Comparison of ENCODE assay signal across 12 mouse cellular contexts in the genomic region with DNA sequence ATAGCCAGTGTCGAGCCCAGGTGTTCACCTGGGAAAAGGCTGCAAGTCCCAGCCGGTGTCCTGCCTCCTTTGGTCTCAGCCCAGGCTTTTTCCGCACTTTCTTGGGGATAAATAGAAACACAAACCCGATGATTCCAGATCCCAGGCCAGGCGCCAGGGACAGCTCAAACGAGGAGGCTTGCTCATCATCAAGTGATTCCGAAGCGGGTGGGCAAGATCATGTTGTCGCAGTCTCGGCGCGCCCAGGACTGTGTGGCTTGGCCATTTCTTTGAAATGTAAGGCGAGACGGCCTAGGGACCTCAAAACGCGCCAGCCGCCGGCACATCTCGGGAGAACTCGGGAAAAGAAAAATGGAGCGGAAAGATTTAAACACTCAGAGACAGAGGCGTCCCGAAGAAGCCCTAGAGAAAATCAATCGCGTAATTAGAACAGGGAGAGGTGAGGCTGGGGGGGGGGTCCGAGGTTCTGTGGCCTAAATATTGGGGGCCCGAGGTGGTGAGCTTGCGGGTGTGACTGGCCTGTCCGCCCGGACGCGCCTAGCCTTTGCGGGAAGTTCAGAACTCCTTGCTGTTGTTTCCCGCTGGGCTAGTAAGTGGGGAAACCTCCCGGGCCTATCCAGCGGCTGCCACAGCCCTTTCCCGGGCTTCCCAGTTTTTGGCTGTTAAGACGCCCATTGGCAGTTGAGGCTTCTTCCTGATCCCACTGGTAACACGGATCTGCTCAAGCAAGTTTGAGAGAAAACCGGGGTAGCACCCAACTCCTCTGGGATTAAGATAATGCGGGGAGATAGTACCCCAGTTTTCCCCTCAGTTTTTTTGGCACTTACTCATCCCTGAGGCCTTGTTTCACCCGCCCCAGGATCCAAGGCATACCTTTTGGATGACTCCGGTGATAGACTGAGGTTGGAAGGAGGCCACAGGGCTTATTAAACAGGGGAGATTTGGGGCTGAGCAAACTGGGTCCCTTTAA. TPM values are rescaled to one million over a fixed set of nuclear protein-coding genes. Genes with fewer than 3 reads are reported as not detected.
DNase-seq lines count a peak whose midpoint lies in the region; ATAC-seq lines count a peak whose summit lies in the region.
"Had no signal": no experiment of that assay in that cellular context is flagged by ENCODE, and none has a peak within 500 bp of the region (broad histone marks: within the 10 kb centered on the region; RNA-seq: fewer than 3 reads in every experiment).

No protein-coding gene starts in this region.

- no peaks in the 10 kb centered on the region for H3K36me3 ChIP-seq in kidney, embryonic 14.5 days (ENCODE audit: control insufficient read depth, insufficient read depth, low read length)
- no peaks in the 10 kb centered on the region for H3K36me3 ChIP-seq in hindbrain, embryonic 14.5 days (replicated peaks; ENCODE audit: control insufficient read depth, insufficient read depth)
- no peaks in the 10 kb centered on the region for H3K36me3 ChIP-seq in neural tube, embryonic 12.5 days
- H3K36me3 ChIP-seq in midbrain, embryonic 15.5 days (replicated peaks) = no peaks in the 10 kb centered on the region

- H3K27me3 ChIP-seq in kidney, embryonic 14.5 days (ENCODE audit: control insufficient read depth, insufficient read depth, low read length) = peaks cover 3% of the 10 kb centered on the region; the same call in 1 of the 2 replicates
- H3K27me3 ChIP-seq in hindbrain, embryonic 14.5 days (ENCODE audit: control insufficient read depth, insufficient read depth, low read length) = peaks cover 97% of the 10 kb centered on the region
- H3K27me3 ChIP-seq in neural tube, embryonic 12.5 days (replicated peaks) = no peaks in the 10 kb centered on the region
- peaks cover 99% of the 10 kb centered on the region for H3K27me3 ChIP-seq in midbrain, embryonic 15.5 days (replicated peaks)

- H3K27ac ChIP-seq in kidney, embryonic 14.5 days (ENCODE audit: low read depth, low read length) = peak overlapping the region; percentile 71
- H3K27ac ChIP-seq in hindbrain, embryonic 14.5 days = peak overlapping the region; percentile 81
- peak overlapping the region; percentile 94 for H3K27ac ChIP-seq in neural tube, embryonic 12.5 days
- no peak overlapping the region for H3K27ac ChIP-seq in midbrain, embryonic 15.5 days

- no peak for DNase-seq in kidney, adult 18-20 months
- peak; percentile 68 for DNase-seq in ZHBTc4 (ENCODE audit: low read depth, low spot score)
- no peak for DNase-seq in hindbrain, embryonic 14.5 days (ENCODE audit: low spot score)
- DNase-seq in retina, postnatal 1 day = no peak
- no peak for DNase-seq in natural killer cell, adult 2 months (ENCODE audit: low spot score in 2 of 2)
- DNase-seq: cerebellum, postnatal 10 days; thymus, postnatal 25 days had no signal

- H3K9me3 ChIP-seq in kidney, embryonic 14.5 days (ENCODE audit: control insufficient read depth, low read length) = no peaks in the 10 kb centered on the region
- H3K9me3 ChIP-seq in hindbrain, embryonic 14.5 days (ENCODE audit: control insufficient read depth, low read length) = no peaks in the 10 kb centered on the region
- no peaks in the 10 kb centered on the region for H3K9me3 ChIP-seq in neural tube, embryonic 12.5 days
- no peaks in the 10 kb centered on the region for H3K9me3 ChIP-seq in midbrain, embryonic 15.5 days

- peak; percentile 29; the same call in 1 of the 2 replicates for ATAC-seq in kidney, embryonic 14.5 days (ENCODE audit: low FRiP score, low TSS enrichment)
- ATAC-seq in hindbrain, embryonic 14.5 days (ENCODE audit: low FRiP score) = no peak
- ATAC-seq in neural tube, embryonic 12.5 days (ENCODE audit: low FRiP score, low read depth) = no peak
- no peak for ATAC-seq in midbrain, embryonic 15.5 days (replicated peaks)
- ATAC-seq: forebrain, embryonic 16.5 days had no signal

- peak overlapping the region; percentile 44 for H3K9ac ChIP-seq in kidney, embryonic 14.5 days (ENCODE audit: low read depth, low read length)
- peak overlapping the region; percentile 59 for H3K9ac ChIP-seq in hindbrain, embryonic 14.5 days
- peak overlapping the region; percentile 99 for H3K9ac ChIP-seq in neural tube, embryonic 12.5 days
- no peak overlapping the region for H3K9ac ChIP-seq in midbrain, embryonic 15.5 days

- H3K4me3 ChIP-seq in kidney, embryonic 14.5 days (ENCODE audit: low read length) = peak overlapping the region; percentile 27
- H3K4me3 ChIP-seq in hindbrain, embryonic 14.5 days (replicated peaks; ENCODE audit: low read length) = peak overlapping the region; percentile 24
- H3K4me3 ChIP-seq in neural tube, embryonic 12.5 days = peak overlapping the region; percentile 52
- no peak overlapping the region for H3K4me3 ChIP-seq in midbrain, embryonic 15.5 days

- H3K4me2 ChIP-seq in kidney, embryonic 14.5 days (replicated peaks; ENCODE audit: low read depth, low read length) = peak overlapping the region; percentile 42
- peak overlapping the region; percentile 51 for H3K4me2 ChIP-seq in hindbrain, embryonic 14.5 days (replicated peaks)
- H3K4me2 ChIP-seq in neural tube, embryonic 12.5 days (replicated peaks) = peak overlapping the region; percentile 86
- H3K4me2 ChIP-seq in midbrain, embryonic 15.5 days = no peak overlapping the region

- H3K4me1 ChIP-seq in kidney, embryonic 14.5 days (ENCODE audit: control insufficient read depth, insufficient read depth, low read length) = peaks cover 61% of the 10 kb centered on the region
- H3K4me1 ChIP-seq in hindbrain, embryonic 14.5 days (replicated peaks; ENCODE audit: control insufficient read depth, insufficient read depth, low read length) = no peaks in the 10 kb centered on the region
- peaks cover 87% of the 10 kb centered on the region for H3K4me1 ChIP-seq in neural tube, embryonic 12.5 days
- no peaks in the 10 kb centered on the region for H3K4me1 ChIP-seq in midbrain, embryonic 15.5 days

- WGBS in kidney, embryonic 14.5 days = 8% methylated on average over 43 of the region's 43 CpGs
- WGBS in hindbrain, embryonic 14.5 days = 2% methylated on average over 43 of the region's 43 CpGs
- 1% methylated on average over 43 of the region's 43 CpGs for WGBS in neural tube, embryonic 12.5 days
- WGBS in midbrain, embryonic 15.5 days = under 1% methylated on average over 43 of the region's 43 CpGs

RNA-seq across cellular contexts. Expression of gene Hoxc4, which starts 8.8 kb away (rescaled TPM):
- polyA plus RNA-seq in kidney, embryonic 14.5 days (2014; fragmentation: Nextera tagmentation; extraction: Ambion mirVana) = 7.4 and 8.6 TPM in 2 replicates
- 74.9 and 90.0 TPM in 2 replicates for polyA plus RNA-seq in hindbrain, embryonic 14.5 days (2014; fragmentation: Nextera tagmentation; extraction: Ambion mirVana)
- polyA plus RNA-seq in neural tube, embryonic 12.5 days (2016; fragmentation: Nextera tagmentation; extraction: Ambion mirVana) = 69.5 and 77.4 TPM in 2 replicates
- polyA plus RNA-seq in midbrain, embryonic 15.5 days (2015; fragmentation: Nextera tagmentation; extraction: Ambion mirVana) = 0.08 TPM in 1 of 2 replicates, not detected in the other
- polyA plus RNA-seq: forebrain, embryonic 16.5 days had no signal

RNA-seq across cellular contexts. Expression of gene Hoxc6, which starts 29.5 kb away (rescaled TPM):
- 12.3 and 16.1 TPM in 2 replicates for polyA plus RNA-seq in kidney, embryonic 14.5 days (2014; fragmentation: Nextera tagmentation; extraction: Ambion mirVana)
- polyA plus RNA-seq in hindbrain, embryonic 14.5 days (2014; fragmentation: Nextera tagmentation; extraction: Ambion mirVana) = 20.9 and 24.8 TPM in 2 replicates
- 68.8 and 77.1 TPM in 2 replicates for polyA plus RNA-seq in neural tube, embryonic 12.5 days (2016; fragmentation: Nextera tagmentation; extraction: Ambion mirVana)
- not detected in 2 replicates for polyA plus RNA-seq in midbrain, embryonic 15.5 days (2015; fragmentation: Nextera tagmentation; extraction: Ambion mirVana)
- polyA plus RNA-seq: forebrain, embryonic 16.5 days had no signal

RNA-seq across cellular contexts. Expression of gene Hoxc8, which starts 37.1 kb away (rescaled TPM):
- polyA plus RNA-seq in kidney, embryonic 14.5 days (2014; fragmentation: Nextera tagmentation; extraction: Ambion mirVana) = 12.6 and 13.8 TPM in 2 replicates
- 9.2 and 22.9 TPM in 2 replicates for polyA plus RNA-seq in hindbrain, embryonic 14.5 days (2014; fragmentation: Nextera tagmentation; extraction: Ambion mirVana)
- 44.5 and 65.6 TPM in 2 replicates for polyA plus RNA-seq in neural tube, embryonic 12.5 days (2016; fragmentation: Nextera tagmentation; extraction: Ambion mirVana)
- polyA plus RNA-seq in midbrain, embryonic 15.5 days (2015; fragmentation: Nextera tagmentation; extraction: Ambion mirVana) = not detected in 2 replicates
- polyA plus RNA-seq: forebrain, embryonic 16.5 days; heart, embryonic 16.5 days had no signal

RNA-seq across cellular contexts. Expression of gene Hoxc9, which starts 51.3 kb away (rescaled TPM):
- polyA plus RNA-seq in kidney, embryonic 14.5 days (2014; fragmentation: Nextera tagmentation; extraction: Ambion mirVana) = 10.3 and 10.7 TPM in 2 replicates
- 0.25 and 0.75 TPM in 2 replicates for polyA plus RNA-seq in hindbrain, embryonic 14.5 days (2014; fragmentation: Nextera tagmentation; extraction: Ambion mirVana)
- polyA plus RNA-seq in neural tube, embryonic 12.5 days (2016; fragmentation: Nextera tagmentation; extraction: Ambion mirVana) = 45.2 and 47.4 TPM in 2 replicates
- not detected in 2 replicates for polyA plus RNA-seq in midbrain, embryonic 15.5 days (2015; fragmentation: Nextera tagmentation; extraction: Ambion mirVana)
- polyA plus RNA-seq: forebrain, embryonic 16.5 days; heart, embryonic 16.5 days had no signal

Comparison
In these comparisons a context has a peak if more than half of its experiments do, and no peak if none do; other contexts are left out.
1. RNA of gene Hoxc6, which starts 29.5 kb away (polyA plus RNA-seq): 68.8 to 77.1 TPM in neural tube, embryonic 12.5 days, 20.9 to 24.8 TPM in hindbrain, embryonic 14.5 days and 12.3 to 16.1 TPM in kidney, embryonic 14.5 days; not detected in midbrain, embryonic 15.5 days; every median in the first group is over 10 times any median in the second.
2. RNA of gene Hoxc8, which starts 37.1 kb away (polyA plus RNA-seq): 44.5 to 65.6 TPM in neural tube, embryonic 12.5 days, 9.2 to 22.9 TPM in hindbrain, embryonic 14.5 days and 12.6 to 13.8 TPM in kidney, embryonic 14.5 days; not detected in midbrain, embryonic 15.5 days; every median in the first group is over 10 times any median in the second.